Mouse (Mus musculus): ENCODE measurements around the gene Tk1. TPM values are rescaled to one million over a fixed set of nuclear protein-coding genes. Genes with fewer than 3 reads are reported as not detected.

Tk1 gene
- polyA plus RNA-seq, 1 experiment: 52.8 TPM

DNA sequence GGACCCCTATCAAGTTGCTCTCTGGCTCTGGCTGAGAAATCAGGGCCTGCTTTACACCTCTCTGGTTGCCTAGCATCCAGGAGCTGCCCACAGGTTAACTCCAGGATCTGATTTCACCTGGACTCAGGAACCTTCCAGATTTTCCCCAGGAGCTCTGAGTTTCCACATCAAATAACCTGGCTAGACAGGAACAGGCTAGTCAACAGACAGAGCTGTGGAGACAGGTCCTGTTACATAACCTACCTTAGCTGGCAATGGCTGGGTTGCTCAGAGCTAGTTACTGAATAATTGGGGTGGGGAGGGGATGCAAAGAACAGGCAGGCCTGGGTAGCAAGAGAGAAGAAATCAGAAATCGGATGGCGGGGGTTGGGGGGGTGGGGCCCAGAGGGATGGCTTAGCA lies 19.1 kb upstream of the Tk1 start:
- Histone ChIP-seq H3ac (ENCODE audit: control insufficient read depth, insufficient read length) (no peak overlapping the region), H3K27me3 (ENCODE audit: control insufficient read depth, insufficient read depth, insufficient read length) (no peaks in the 10 kb centered on the region), H3K79me2 (ENCODE audit: control insufficient read depth, insufficient read depth) (peaks cover 9% of the 10 kb centered on the region), H3K4me2 (ENCODE audit: low read depth) (no peak overlapping the region), H3K4me3 (no peak overlapping the region), H3K36me3 (ENCODE audit: control insufficient read depth, insufficient read depth) (no peaks in the 10 kb centered on the region)
- no peak for TF ChIP-seq CEBPB (IDR thresholded peaks at IDR 0.05; ENCODE audit: insufficient read depth, poor library complexity, severe bottlenecking)
- no peak for TF ChIP-seq MYOD1 (IDR thresholded peaks at IDR 0.05; ENCODE audit: control insufficient read depth in 1 of 3, insufficient read length in 2 of 3, low read depth in 2 of 3)
- TF ChIP-seq E2F4 (IDR thresholded peaks at IDR 0.05; ENCODE audit: insufficient read depth): no peak

DNA sequence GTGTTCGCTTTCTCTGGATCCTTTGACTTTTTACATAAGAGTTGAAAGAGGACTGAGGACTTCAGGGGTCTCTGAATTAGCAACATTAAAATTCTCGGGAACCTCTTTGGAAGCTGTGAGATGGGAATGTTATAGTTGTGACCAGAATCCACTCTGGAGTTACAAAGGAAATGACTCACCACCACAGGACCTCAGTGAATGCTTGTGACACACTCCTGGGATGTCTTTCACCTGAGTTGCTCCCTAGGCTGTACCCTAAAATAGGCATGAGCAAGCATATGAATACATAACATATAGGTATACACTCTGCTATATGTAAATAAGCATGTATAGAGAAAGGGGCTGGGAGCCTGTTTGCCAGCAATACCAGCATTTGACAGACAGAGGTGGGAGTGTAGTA lies 17.5 kb upstream of the Tk1 start:
- Histone ChIP-seq H3K79me2 (ENCODE audit: control insufficient read depth, insufficient read depth) (no peaks in the 10 kb centered on the region), H3K4me2 (ENCODE audit: low read depth) (peak overlapping the region; percentile 40), H3K4me3 (no peak overlapping the region), H3ac (ENCODE audit: control insufficient read depth, insufficient read length) (no peak overlapping the region), H3K27me3 (ENCODE audit: control insufficient read depth, insufficient read depth, insufficient read length) (no peaks in the 10 kb centered on the region), H3K36me3 (ENCODE audit: control insufficient read depth, insufficient read depth) (no peaks in the 10 kb centered on the region)
- no peak for TF ChIP-seq E2F4 (IDR thresholded peaks at IDR 0.05; ENCODE audit: insufficient read depth)
- no peak for TF ChIP-seq SRF (IDR thresholded peaks at IDR 0.05; ENCODE audit: control insufficient read depth, insufficient read length, low read depth)
- TF ChIP-seq REST (IDR thresholded peaks at IDR 0.05; ENCODE audit: insufficient read depth, insufficient read length): no peak
- TF ChIP-seq USF1 (IDR thresholded peaks at IDR 0.05; ENCODE audit: low read depth): no peak
- TF ChIP-seq CEBPB (IDR thresholded peaks at IDR 0.05; ENCODE audit: insufficient read depth, poor library complexity, severe bottlenecking): no peak
- no peak for TF ChIP-seq TCF12 (IDR thresholded peaks at IDR 0.05; ENCODE audit: insufficient read depth, poor library complexity, severe bottlenecking)
- no peak for TF ChIP-seq TCF3 (IDR thresholded peaks at IDR 0.05; ENCODE audit: insufficient read length, low read depth)
- no peak for TF ChIP-seq MAX (IDR thresholded peaks at IDR 0.05; ENCODE audit: low read depth)
- TF ChIP-seq MYOG (IDR thresholded peaks at IDR 0.05; ENCODE audit: control insufficient read depth in 1 of 3, insufficient read depth in 1 of 3, insufficient read length in 2 of 3, low read depth in 2 of 3): no peak
- TF ChIP-seq POLR2A (IDR thresholded peaks at IDR 0.05; ENCODE audit: insufficient read length, low read depth): no peak
- TF ChIP-seq POLR2AphosphoS2 (IDR thresholded peaks at IDR 0.05; ENCODE audit: insufficient read length, low read depth): no peak

DNA sequence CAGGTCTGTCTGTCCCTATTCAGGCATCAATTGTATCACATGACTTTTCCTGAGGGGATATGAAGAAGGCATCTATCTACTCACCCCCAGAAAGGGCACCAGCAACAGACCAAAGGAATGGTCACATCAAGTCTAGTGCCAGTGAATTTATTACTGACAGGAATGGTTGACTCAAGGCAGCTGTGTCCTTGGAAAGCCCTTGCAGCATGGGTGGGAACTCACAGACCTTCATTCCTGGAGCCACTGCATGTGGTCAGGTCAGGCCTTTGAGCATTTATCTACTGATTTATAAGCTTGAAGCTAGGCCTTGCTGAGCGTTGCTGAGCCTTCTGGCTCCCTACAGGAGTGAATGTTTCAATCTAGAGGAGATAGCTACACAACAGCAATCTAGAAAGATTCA lies 15.0 kb upstream of the Tk1 start:
- Histone ChIP-seq H3K4me2 (ENCODE audit: low read depth) (no peak overlapping the region), H3K27me3 (ENCODE audit: control insufficient read depth, insufficient read depth, insufficient read length) (no peaks in the 10 kb centered on the region), H3K36me3 (ENCODE audit: control insufficient read depth, insufficient read depth) (no peaks in the 10 kb centered on the region), H3K79me2 (ENCODE audit: control insufficient read depth, insufficient read depth) (no peaks in the 10 kb centered on the region), H3K4me3 (no peak overlapping the region), H3ac (ENCODE audit: control insufficient read depth, insufficient read length) (no peak overlapping the region)
- TF ChIP-seq REST (IDR thresholded peaks at IDR 0.05; ENCODE audit: insufficient read depth, insufficient read length) (no peak), MYOG (IDR thresholded peaks at IDR 0.05; ENCODE audit: control insufficient read depth in 1 of 3, insufficient read depth in 1 of 3, insufficient read length in 2 of 3, low read depth in 2 of 3) (peak in 2 of 3 experiments; percentile 24 to 35), POLR2AphosphoS2 (IDR thresholded peaks at IDR 0.05; ENCODE audit: insufficient read length, low read depth) (no peak), MAX (IDR thresholded peaks at IDR 0.05; ENCODE audit: low read depth) (no peak), MYOD1 (IDR thresholded peaks at IDR 0.05; ENCODE audit: control insufficient read depth in 1 of 3, insufficient read length in 2 of 3, low read depth in 2 of 3) (peak in 1 of 3 experiments; percentile 51)

DNA sequence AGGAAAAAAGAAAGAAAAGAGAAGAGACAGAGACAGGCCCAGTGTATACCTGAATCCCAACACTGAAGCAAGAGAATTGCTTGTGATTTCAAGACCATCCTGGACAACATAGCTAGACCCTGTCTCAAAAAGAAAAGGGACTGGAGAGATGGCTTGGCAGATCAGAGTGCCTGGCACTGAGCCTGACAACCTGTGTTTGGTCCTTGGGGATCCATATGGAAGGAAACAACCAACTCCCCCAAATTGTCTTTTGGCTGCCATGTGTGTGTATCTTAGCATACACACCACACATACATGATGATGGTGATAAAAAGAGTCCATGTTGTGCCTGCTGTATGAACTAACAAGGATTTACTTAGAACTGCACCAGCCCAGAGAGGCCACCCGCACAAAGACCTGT lies 13.1 kb upstream of the Tk1 start:
- Histone ChIP-seq H3ac (ENCODE audit: control insufficient read depth, insufficient read length) (no peak overlapping the region), H3K27me3 (ENCODE audit: control insufficient read depth, insufficient read depth, insufficient read length) (no peaks in the 10 kb centered on the region), H3K4me2 (ENCODE audit: low read depth) (no peak overlapping the region), H3K4me3 (no peak overlapping the region), H3K36me3 (ENCODE audit: control insufficient read depth, insufficient read depth) (no peaks in the 10 kb centered on the region), H3K79me2 (ENCODE audit: control insufficient read depth, insufficient read depth) (no peaks in the 10 kb centered on the region)
- TF ChIP-seq E2F4 (IDR thresholded peaks at IDR 0.05; ENCODE audit: insufficient read depth) (no peak), TCF12 (IDR thresholded peaks at IDR 0.05; ENCODE audit: insufficient read depth, poor library complexity, severe bottlenecking) (no peak), MYOD1 (IDR thresholded peaks at IDR 0.05; ENCODE audit: control insufficient read depth in 1 of 3, insufficient read length in 2 of 3, low read depth in 2 of 3) (no peak), REST (IDR thresholded peaks at IDR 0.05; ENCODE audit: insufficient read depth, insufficient read length) (no peak), SRF (IDR thresholded peaks at IDR 0.05; ENCODE audit: control insufficient read depth, insufficient read length, low read depth) (no peak), TCF3 (IDR thresholded peaks at IDR 0.05; ENCODE audit: insufficient read length, low read depth) (no peak), POLR2AphosphoS2 (IDR thresholded peaks at IDR 0.05; ENCODE audit: insufficient read length, low read depth) (no peak), POLR2A (IDR thresholded peaks at IDR 0.05; ENCODE audit: insufficient read length, low read depth) (no peak), MAX (IDR thresholded peaks at IDR 0.05; ENCODE audit: low read depth) (no peak), CEBPB (IDR thresholded peaks at IDR 0.05; ENCODE audit: insufficient read depth, poor library complexity, severe bottlenecking) (no peak), MYOG (IDR thresholded peaks at IDR 0.05; ENCODE audit: control insufficient read depth in 1 of 3, insufficient read depth in 1 of 3, insufficient read length in 2 of 3, low read depth in 2 of 3) (no peak), USF1 (IDR thresholded peaks at IDR 0.05; ENCODE audit: low read depth) (no peak)

DNA sequence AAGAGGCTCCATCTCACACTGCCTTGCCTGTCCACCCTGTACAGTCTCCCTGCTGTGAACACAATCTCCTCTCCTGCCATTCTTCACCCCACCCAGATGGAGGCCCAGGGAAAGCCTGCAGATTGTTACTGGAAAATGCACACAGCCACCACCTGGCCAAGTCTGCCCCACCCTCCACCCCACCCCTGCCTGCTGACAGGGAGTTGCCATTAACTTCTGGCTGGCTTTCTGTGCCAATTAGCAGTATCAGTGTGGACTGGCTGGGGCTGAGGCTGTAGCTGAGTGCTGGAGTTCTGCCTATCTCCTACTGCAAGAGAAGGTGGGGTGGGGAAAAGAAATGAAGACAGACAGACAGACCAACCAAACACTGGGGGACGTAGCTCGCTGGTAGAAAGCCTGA lies 12.7 kb upstream of the Tk1 start:
- no peak overlapping the region for H3K4me3 ChIP-seq
- H3K4me2 ChIP-seq (ENCODE audit: low read depth): no peak overlapping the region
- H3K36me3 ChIP-seq (ENCODE audit: control insufficient read depth, insufficient read depth): no peaks in the 10 kb centered on the region
- H3ac ChIP-seq (ENCODE audit: control insufficient read depth, insufficient read length): no peak overlapping the region
- TF ChIP-seq MYOG (IDR thresholded peaks at IDR 0.05; ENCODE audit: control insufficient read depth in 1 of 3, insufficient read depth in 1 of 3, insufficient read length in 2 of 3, low read depth in 2 of 3): peak in 1 of 3 experiments; percentile 21
- no peak for TF ChIP-seq CEBPB (IDR thresholded peaks at IDR 0.05; ENCODE audit: insufficient read depth, poor library complexity, severe bottlenecking)
- peak in 1 of 3 experiments; percentile 50 for TF ChIP-seq MYOD1 (IDR thresholded peaks at IDR 0.05; ENCODE audit: control insufficient read depth in 1 of 3, insufficient read length in 2 of 3, low read depth in 2 of 3)
- H3K79me2 ChIP-seq (ENCODE audit: control insufficient read depth, insufficient read depth): no peaks in the 10 kb centered on the region
- H3K27me3 ChIP-seq (ENCODE audit: control insufficient read depth, insufficient read depth, insufficient read length): no peaks in the 10 kb centered on the region
